Mouse (Mus musculus): ENCODE data around the gene Fntb. TPM values are rescaled to one million over a fixed set of nuclear protein-coding genes. Genes with fewer than 3 reads are reported as not detected.

Gene Fntb
- polyA plus RNA-seq, 2 experiments = 21.4 to 28.8 TPM

DNA sequence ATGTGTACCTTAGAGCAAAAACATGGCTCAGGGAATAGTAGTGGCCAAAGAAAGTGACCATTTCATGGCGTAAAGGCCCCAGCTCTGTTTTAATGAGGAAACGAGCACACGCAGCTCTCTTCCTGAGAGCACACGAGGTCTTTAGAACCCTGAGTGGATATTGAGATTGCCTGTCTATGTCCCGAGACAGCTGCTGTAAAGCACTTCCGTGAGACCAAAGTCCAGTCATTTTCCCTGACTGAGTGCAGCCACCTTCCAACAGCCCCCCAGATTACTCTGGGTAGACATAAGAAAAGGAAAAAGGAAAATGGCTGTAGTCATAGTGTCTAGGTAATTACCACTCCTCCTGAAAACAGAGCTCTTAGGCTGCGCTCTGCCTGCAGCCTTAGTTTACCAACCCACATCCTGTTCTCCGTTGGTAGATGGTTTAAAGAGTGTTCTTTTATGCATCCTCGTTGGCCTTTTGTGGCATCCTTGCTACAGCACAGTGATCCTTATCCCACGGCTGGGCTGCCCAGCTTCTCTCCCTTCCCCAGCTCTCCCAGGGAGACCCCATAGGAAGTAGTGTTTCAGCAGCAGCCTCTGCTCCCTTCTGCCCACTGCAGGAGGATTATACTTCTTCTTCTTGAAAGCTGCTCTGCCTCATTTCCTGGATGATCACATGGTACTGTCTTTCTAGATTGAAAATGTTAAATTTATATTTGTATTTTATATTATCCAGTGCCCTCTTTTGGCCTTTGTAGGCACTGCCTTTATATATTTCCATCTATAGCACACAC is 13.1 kb downstream of the Fntb start:
- Histone ChIP-seq H3K9me3 (ENCODE audit: control insufficient read depth, low read length) (no peaks in the 10 kb centered on the region), H3K36me3 (replicated peaks; ENCODE audit: control insufficient read depth, insufficient read depth, low read depth) (no peaks in the 10 kb centered on the region; the same call in 1 of the 2 replicates), H3K27me3 (ENCODE audit: control insufficient read depth, insufficient read depth, low read length) (no peaks in the 10 kb centered on the region), H3K9ac (replicated peaks) (no peak overlapping the region), H3K27ac (no peak overlapping the region), H3K4me3 (ENCODE audit: insufficient read depth in 1 of 2, low read depth in 2 of 2, low read length in 2 of 2) (no peak overlapping the region), H3K4me1 (replicated peaks; ENCODE audit: control insufficient read depth in 2 of 2, insufficient read depth in 2 of 2, low read length in 1 of 2) (no peaks in the 10 kb centered on the region), H3K4me2 (ENCODE audit: low read depth) (no peak overlapping the region)
- ATAC-seq (ENCODE audit: insufficient read depth) (no peak), DNase-seq (ENCODE audit: low read depth in 3 of 3, low spot score in 3 of 3) (no peak)
- TF ChIP-seq EP300 (IDR thresholded peaks at IDR 0.05; ENCODE audit: low read depth) (no peak), CTCF (IDR thresholded peaks at IDR 0.05; ENCODE audit: low read depth) (no peak)
- 71% methylated on average over 10 of the region's 10 CpGs for WGBS (ENCODE audit: insufficient replicate concordance)

- Histone ChIP-seq H3K27ac (no peak overlapping the region), H3K27me3 (ENCODE audit: control insufficient read depth, insufficient read depth, low read length) (no peaks in the 10 kb centered on the region), H3K4me2 (ENCODE audit: low read depth) (no peak overlapping the region), H3K4me3 (ENCODE audit: insufficient read depth in 1 of 2, low read depth in 2 of 2, low read length in 2 of 2) (no peak overlapping the region), H3K9me3 (ENCODE audit: control insufficient read depth, low read length) (no peaks in the 10 kb centered on the region), H3K9ac (replicated peaks) (no peak overlapping the region), H3K36me3 (replicated peaks; ENCODE audit: control insufficient read depth, insufficient read depth, low read depth) (no peaks in the 10 kb centered on the region; the same call in 1 of the 2 replicates), H3K4me1 (replicated peaks; ENCODE audit: control insufficient read depth in 2 of 2, insufficient read depth in 2 of 2, low read length in 1 of 2) (no peaks in the 10 kb centered on the region; a peak in 1 of 4 replicates)
- no peak for TF ChIP-seq CTCF (IDR thresholded peaks at IDR 0.05; ENCODE audit: low read depth)
- no peak for TF ChIP-seq EP300 (IDR thresholded peaks at IDR 0.05; ENCODE audit: low read depth)
- DNase-seq (ENCODE audit: low read depth in 3 of 3, low spot score in 3 of 3) (no peak), ATAC-seq (ENCODE audit: insufficient read depth) (no peak)
- WGBS (ENCODE audit: insufficient replicate concordance) = 73% methylated on average over 5 of the region's 5 CpGs
Observed at GRCm38 (mm10) chr12:76779951-76780350, 14.6 kb downstream of the Fntb start.

DNA sequence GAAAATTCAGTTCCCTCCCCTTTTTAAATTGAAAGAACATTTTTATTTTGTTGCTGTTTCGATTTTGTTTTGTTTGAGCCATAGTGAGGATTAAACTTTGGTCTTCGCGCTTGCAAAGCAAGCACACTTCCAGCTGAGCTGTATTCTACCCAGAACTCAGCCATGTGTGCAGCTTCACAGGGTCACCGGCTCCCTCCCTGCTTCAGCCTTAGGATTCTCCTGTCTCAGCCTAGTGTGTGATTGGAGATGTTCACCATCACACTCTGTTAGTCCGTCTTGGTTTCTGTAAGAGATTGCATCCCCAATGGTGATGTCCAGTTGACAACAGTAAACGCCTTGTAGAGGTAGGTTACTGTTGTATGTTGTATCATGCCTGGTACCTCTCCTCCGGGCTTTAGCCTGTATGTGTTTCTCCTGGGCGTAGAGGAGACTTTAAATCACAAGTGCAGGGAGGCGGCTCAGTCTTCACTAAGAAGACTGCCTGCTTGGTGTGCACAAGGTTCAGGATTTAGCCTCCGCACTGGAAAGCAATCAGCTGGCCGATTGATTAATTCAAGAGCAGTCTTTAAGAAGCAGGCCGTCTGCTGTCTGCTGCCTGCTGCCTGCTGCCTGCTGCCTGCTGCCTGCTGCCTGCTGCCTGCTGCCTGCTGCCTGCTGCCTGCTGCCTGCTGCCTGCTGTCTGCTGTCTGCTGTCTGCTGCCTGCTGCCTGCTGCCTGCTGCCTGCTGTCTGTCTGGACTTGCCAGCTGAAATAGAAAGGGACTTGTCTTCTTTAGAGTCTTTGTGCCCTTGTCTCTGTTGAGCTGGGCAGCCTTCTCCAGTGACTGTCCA is 15.5 kb downstream of the Fntb start:
- ATAC-seq (ENCODE audit: insufficient read depth) = no peak
- Histone ChIP-seq H3K36me3 (replicated peaks; ENCODE audit: control insufficient read depth, insufficient read depth, low read depth) (no peaks in the 10 kb centered on the region; the same call in 1 of the 2 replicates), H3K27me3 (ENCODE audit: control insufficient read depth, insufficient read depth, low read length) (no peaks in the 10 kb centered on the region), H3K4me1 (replicated peaks; ENCODE audit: control insufficient read depth in 2 of 2, insufficient read depth in 2 of 2, low read length in 1 of 2) (no peaks in the 10 kb centered on the region; a peak in 1 of 4 replicates), H3K9ac (replicated peaks) (no peak overlapping the region), H3K4me2 (ENCODE audit: low read depth) (no peak overlapping the region), H3K27ac (no peak overlapping the region), H3K9me3 (ENCODE audit: control insufficient read depth, low read length) (no peaks in the 10 kb centered on the region), H3K4me3 (ENCODE audit: insufficient read depth in 1 of 2, low read depth in 2 of 2, low read length in 2 of 2) (no peak overlapping the region)
- TF ChIP-seq EP300 (IDR thresholded peaks at IDR 0.05; ENCODE audit: low read depth) (no peak), CTCF (IDR thresholded peaks at IDR 0.05; ENCODE audit: low read depth) (no peak)
- 77% methylated on average over 12 of the region's 12 CpGs for WGBS (ENCODE audit: insufficient replicate concordance)
- no peak for DNase-seq (ENCODE audit: low read depth in 3 of 3, low spot score in 3 of 3)

- WGBS (ENCODE audit: insufficient replicate concordance) = 65% methylated on average over 10 of the region's 10 CpGs
- no peak for TF ChIP-seq EP300 (IDR thresholded peaks at IDR 0.05; ENCODE audit: low read depth)
- no peak for TF ChIP-seq CTCF (IDR thresholded peaks at IDR 0.05; ENCODE audit: low read depth)
- no peaks in the 10 kb centered on the region; a peak in 1 of 4 replicates for H3K4me1 ChIP-seq (replicated peaks; ENCODE audit: control insufficient read depth in 2 of 2, insufficient read depth in 2 of 2, low read length in 1 of 2)
- H3K4me2 ChIP-seq (ENCODE audit: low read depth) = no peak overlapping the region
- no peak overlapping the region for H3K27ac ChIP-seq
- H3K36me3 ChIP-seq (replicated peaks; ENCODE audit: control insufficient read depth, insufficient read depth, low read depth) = no peaks in the 10 kb centered on the region; the same call in 1 of the 2 replicates
- H3K27me3 ChIP-seq (ENCODE audit: control insufficient read depth, insufficient read depth, low read length) = no peaks in the 10 kb centered on the region
- DNase-seq (ENCODE audit: low read depth in 3 of 3, low spot score in 3 of 3) (no peak), ATAC-seq (ENCODE audit: insufficient read depth) (no peak)
- H3K4me3 ChIP-seq (ENCODE audit: insufficient read depth in 1 of 2, low read depth in 2 of 2, low read length in 2 of 2) = no peak overlapping the region
- no peaks in the 10 kb centered on the region for H3K9me3 ChIP-seq (ENCODE audit: control insufficient read depth, low read length)
- no peak overlapping the region for H3K9ac ChIP-seq (replicated peaks)
Observed at GRCm38 (mm10) chr12:76784056-76784619, 18.7 kb downstream of the Fntb start.
